Mouse (Mus musculus) liver, embryonic 14.5 days (tissue): Measurements from ENCODE around the gene Atp6v1b1.

ENCODE experiments used
- CTCF ChIP-seq: IDR thresholded peaks from 2 replicates; pipeline ENCODE4 v1.5.1; 2016; ENCODE audit warnings: antibody characterized with exemption, low read depth, control low read depth
- EP300 ChIP-seq: IDR thresholded peaks from 2 replicates; pipeline ENCODE4 v1.6.1; 2016; ENCODE audit warnings: antibody characterized with exemption, low read depth

- no peak for TF ChIP-seq CTCF
- no peak for TF ChIP-seq EP300
Observed at GRCm38 (mm10) chr6:83703722-83704078, 39.1 kb upstream of the Atp6v1b1 start.
